Mouse (Mus musculus): ENCODE measurements around the gene Prdx5. TPM values are rescaled to one million over a fixed set of nuclear protein-coding genes. Genes with fewer than 3 reads are reported as not detected.

Gene Prdx5
- polyA plus RNA-seq, 1 experiment from 2014 or later = 276 TPM

Small RNA genes lying within 50 kb of the gene (microRNA-seq; reads per million reads assigned to microRNA genes)
- gene Mir6990 (ENCODE audit: borderline number of aligned reads) = not detected

Other genes with a start within 250 kb of the Prdx5 start
- gene Rps6ka4, start 69.5 kb downstream of the Prdx5 start, polyA plus RNA-seq (2015; fragmentation: Nextera tagmentation; extraction: Ambion mirVana) = 9.9 and 11.8 TPM in 2 replicates
- 18.8 and 23.0 TPM in 2 replicates for gene Ccdc88b, start 51.9 kb downstream of the Prdx5 start, polyA plus RNA-seq (2015; fragmentation: Nextera tagmentation; extraction: Ambion mirVana)
- 234 and 240 TPM in 2 replicates for gene Trmt112, start 408 bp downstream of the Prdx5 start, polyA plus RNA-seq (2015; fragmentation: Nextera tagmentation; extraction: Ambion mirVana)
- gene Esrra, start 11.7 kb upstream of the Prdx5 start, polyA plus RNA-seq (2015; fragmentation: Nextera tagmentation; extraction: Ambion mirVana) = 11.4 and 13.7 TPM in 2 replicates
- 7.4 and 8.0 TPM in 2 replicates for gene Catsperz, start 15.3 kb upstream of the Prdx5 start, polyA plus RNA-seq (2015; fragmentation: Nextera tagmentation; extraction: Ambion mirVana)
- gene Kcnk4, start 24.4 kb upstream of the Prdx5 start, polyA plus RNA-seq (2015; fragmentation: Nextera tagmentation; extraction: Ambion mirVana) = 3.6 and 5.0 TPM in 2 replicates
- gene Bad, start 31.8 kb upstream of the Prdx5 start, polyA plus RNA-seq (2015; fragmentation: Nextera tagmentation; extraction: Ambion mirVana) = 66.7 and 69.9 TPM in 2 replicates
- 12.3 and 19.5 TPM in 2 replicates for gene Gpr137, start 32.4 kb upstream of the Prdx5 start, polyA plus RNA-seq (2015; fragmentation: Nextera tagmentation; extraction: Ambion mirVana)
- 421 and 425 TPM in 2 replicates for gene Ppp1r14b, start 64.9 kb upstream of the Prdx5 start, polyA plus RNA-seq (2015; fragmentation: Nextera tagmentation; extraction: Ambion mirVana)
- gene Plcb3, start 66.4 kb upstream of the Prdx5 start, polyA plus RNA-seq (2015; fragmentation: Nextera tagmentation; extraction: Ambion mirVana) = 6.2 and 7.3 TPM in 2 replicates
- gene Fkbp2, start 70.4 kb upstream of the Prdx5 start, polyA plus RNA-seq (2015; fragmentation: Nextera tagmentation; extraction: Ambion mirVana) = 90.6 and 99.5 TPM in 2 replicates
- 23.9 and 24.8 TPM in 2 replicates for gene Vegfb, start 77.5 kb upstream of the Prdx5 start, polyA plus RNA-seq (2015; fragmentation: Nextera tagmentation; extraction: Ambion mirVana)
- 17.9 and 21.3 TPM in 2 replicates for gene Dnajc4, start 82.5 kb upstream of the Prdx5 start, polyA plus RNA-seq (2015; fragmentation: Nextera tagmentation; extraction: Ambion mirVana)
- gene Nudt22, start 86.0 kb upstream of the Prdx5 start, polyA plus RNA-seq (2015; fragmentation: Nextera tagmentation; extraction: Ambion mirVana) = 32.4 and 34.6 TPM in 2 replicates
- gene Trpt1, start 86.0 kb upstream of the Prdx5 start, polyA plus RNA-seq (2015; fragmentation: Nextera tagmentation; extraction: Ambion mirVana) = 5.2 and 5.8 TPM in 2 replicates
- 217 and 226 TPM in 2 replicates for gene Fermt3, start 109.4 kb upstream of the Prdx5 start, polyA plus RNA-seq (2015; fragmentation: Nextera tagmentation; extraction: Ambion mirVana)
- 149 and 196 TPM in 2 replicates for gene Stip1, start 129.9 kb upstream of the Prdx5 start, polyA plus RNA-seq (2015; fragmentation: Nextera tagmentation; extraction: Ambion mirVana)
- 15.3 and 16.6 TPM in 2 replicates for gene Macrod1, start 146.7 kb upstream of the Prdx5 start, polyA plus RNA-seq (2015; fragmentation: Nextera tagmentation; extraction: Ambion mirVana)
- 1.3 and 1.5 TPM in 2 replicates for gene Flrt1, start 195.6 kb upstream of the Prdx5 start, polyA plus RNA-seq (2015; fragmentation: Nextera tagmentation; extraction: Ambion mirVana)